Mouse (Mus musculus): ENCODE measurements around the gene Rnaset2a. TPM values are rescaled to one million over a fixed set of nuclear protein-coding genes. Genes with fewer than 3 reads are reported as not detected.
"Not testable (repeated sequence)": the region's sequence is repeated elsewhere in the genome, so short reads cannot be mapped to it uniquely, and the experiment has no call there.

Rnaset2a gene
- polyA plus RNA-seq, 1 experiment: 2.3 TPM

- Histone ChIP-seq H3K4me3 (replicated peaks; ENCODE audit: control insufficient read depth, low read depth, low read length) (no peak overlapping the region), H3K27ac (ENCODE audit: control insufficient read depth, insufficient read depth, low read depth, low read length, poor library complexity) (no peak overlapping the region), H3K4me1 (ENCODE audit: control insufficient read depth, insufficient read depth, low read length) (no peaks in the 10 kb centered on the region; the same call in 1 of the 2 replicates)
- TF ChIP-seq POLR2A (IDR thresholded peaks at IDR 0.05; ENCODE audit: borderline replicate concordance, control insufficient read depth, low read depth, low read length) (no peak), CTCF (IDR thresholded peaks at IDR 0.05; ENCODE audit: control insufficient read depth, insufficient read depth, low read length) (no peak)
- WGBS: 35% methylated on average over 7 of the region's 7 CpGs
Measured at GRCm38 (mm10) chr17:8170331-8170730, 22.4 kb upstream of the Rnaset2a start.

- not testable (repeated sequence) for H3K4me1 ChIP-seq (ENCODE audit: control insufficient read depth, insufficient read depth, low read length); H3K27ac ChIP-seq (ENCODE audit: control insufficient read depth, insufficient read depth, low read depth, low read length, poor library complexity); H3K4me3 ChIP-seq (replicated peaks; ENCODE audit: control insufficient read depth, low read depth, low read length)
- 78% methylated on average over 7 of the region's 8 CpGs for WGBS
Measured at GRCm38 (mm10) chr17:8167436-8167835, 19.5 kb upstream of the Rnaset2a start.

- WGBS: 35% methylated on average over 2 of the region's 3 CpGs
- H3K27ac ChIP-seq (ENCODE audit: control insufficient read depth, insufficient read depth, low read depth, low read length, poor library complexity); H3K4me3 ChIP-seq (replicated peaks; ENCODE audit: control insufficient read depth, low read depth, low read length); H3K4me1 ChIP-seq (ENCODE audit: control insufficient read depth, insufficient read depth, low read length): not testable (repeated sequence)
Measured at GRCm38 (mm10) chr17:8166454-8166853, 18.6 kb upstream of the Rnaset2a start.

- not testable (repeated sequence) for H3K4me1 ChIP-seq (ENCODE audit: control insufficient read depth, insufficient read depth, low read length); H3K4me3 ChIP-seq (replicated peaks; ENCODE audit: control insufficient read depth, low read depth, low read length); H3K27ac ChIP-seq (ENCODE audit: control insufficient read depth, insufficient read depth, low read depth, low read length, poor library complexity)
- WGBS: 0% methylated on average over 11 of the region's 11 CpGs
Measured at GRCm38 (mm10) chr17:8165977-8166376, 18.1 kb upstream of the Rnaset2a start.

GRCm38 (mm10) chr17:8165608-8165945, 17.7 kb upstream of the Rnaset2a start:
- WGBS: 1% methylated on average over 38 of the region's 42 CpGs
- Histone ChIP-seq H3K27ac (ENCODE audit: control insufficient read depth, insufficient read depth, low read depth, low read length, poor library complexity) (peak overlapping the region; percentile 89), H3K4me3 (replicated peaks; ENCODE audit: control insufficient read depth, low read depth, low read length) (peak overlapping the region; percentile 70)
- H3K4me1 ChIP-seq (ENCODE audit: control insufficient read depth, insufficient read depth, low read length): not testable (repeated sequence)

GRCm38 (mm10) chr17:8164701-8165607, 17.1 kb upstream of the Rnaset2a start, which contains the start of gene Fgfr1op:
TSS of gene Fgfr1op (plus strand) at chr17:8165501.
- under 1% methylated on average over 20 of the region's 55 CpGs for WGBS
- peak within 1 kb of the TSS; percentile 89 for H3K27ac ChIP-seq (ENCODE audit: control insufficient read depth, insufficient read depth, low read depth, low read length, poor library complexity)
- peak within 1 kb of the TSS; percentile 70 for H3K4me3 ChIP-seq (replicated peaks; ENCODE audit: control insufficient read depth, low read depth, low read length)
- H3K4me1 ChIP-seq (ENCODE audit: control insufficient read depth, insufficient read depth, low read length): not testable (repeated sequence)

- 53% methylated on average over 3 of the region's 3 CpGs for WGBS
- peak; percentile 43 for TF ChIP-seq CTCF (IDR thresholded peaks at IDR 0.05; ENCODE audit: control insufficient read depth, insufficient read depth, low read length)
- not testable (repeated sequence) for H3K4me1 ChIP-seq (ENCODE audit: control insufficient read depth, insufficient read depth, low read length); H3K4me3 ChIP-seq (replicated peaks; ENCODE audit: control insufficient read depth, low read depth, low read length); H3K27ac ChIP-seq (ENCODE audit: control insufficient read depth, insufficient read depth, low read depth, low read length, poor library complexity)
Measured at GRCm38 (mm10) chr17:8160969-8161368, 13.1 kb upstream of the Rnaset2a start.

- not testable (repeated sequence) for H3K4me1 ChIP-seq (ENCODE audit: control insufficient read depth, insufficient read depth, low read length); H3K4me3 ChIP-seq (replicated peaks; ENCODE audit: control insufficient read depth, low read depth, low read length); H3K27ac ChIP-seq (ENCODE audit: control insufficient read depth, insufficient read depth, low read depth, low read length, poor library complexity)
- no CpG with 5 or more reads among the region's 1 CpGs for WGBS
Measured at GRCm38 (mm10) chr17:8158627-8159026, 10.7 kb upstream of the Rnaset2a start.

GRCm38 (mm10) chr17:8155982-8156381, 8.1 kb upstream of the Rnaset2a start:
- 100% methylated on average over 1 of the region's 8 CpGs for WGBS
- H3K4me1 ChIP-seq (ENCODE audit: control insufficient read depth, insufficient read depth, low read length); H3K27ac ChIP-seq (ENCODE audit: control insufficient read depth, insufficient read depth, low read depth, low read length, poor library complexity); H3K4me3 ChIP-seq (replicated peaks; ENCODE audit: control insufficient read depth, low read depth, low read length): not testable (repeated sequence)

GRCm38 (mm10) chr17:8155010-8155409, 7.1 kb upstream of the Rnaset2a start:
- WGBS: 82% methylated on average over 7 of the region's 7 CpGs
- not testable (repeated sequence) for H3K27ac ChIP-seq (ENCODE audit: control insufficient read depth, insufficient read depth, low read depth, low read length, poor library complexity); H3K4me3 ChIP-seq (replicated peaks; ENCODE audit: control insufficient read depth, low read depth, low read length); H3K4me1 ChIP-seq (ENCODE audit: control insufficient read depth, insufficient read depth, low read length)

- H3K4me3 ChIP-seq (replicated peaks; ENCODE audit: control insufficient read depth, low read depth, low read length): peak overlapping the region; percentile 65
- H3K27ac ChIP-seq (ENCODE audit: control insufficient read depth, insufficient read depth, low read depth, low read length, poor library complexity); H3K4me1 ChIP-seq (ENCODE audit: control insufficient read depth, insufficient read depth, low read length): not testable (repeated sequence)
- 11% methylated on average over 5 of the region's 5 CpGs for WGBS
Measured at GRCm38 (mm10) chr17:8146931-8147330, 966 bp downstream of the Rnaset2a start.

GRCm38 (mm10) chr17:8143802-8144673, 3.9 kb downstream of the Rnaset2a start:
- H3K4me1 ChIP-seq (ENCODE audit: control insufficient read depth, insufficient read depth, low read length); H3K4me3 ChIP-seq (replicated peaks; ENCODE audit: control insufficient read depth, low read depth, low read length); H3K27ac ChIP-seq (ENCODE audit: control insufficient read depth, insufficient read depth, low read depth, low read length, poor library complexity): not testable (repeated sequence)
- 38% methylated on average over 13 of the region's 14 CpGs for WGBS

GRCm38 (mm10) chr17:8140210-8140609, 7.7 kb downstream of the Rnaset2a start:
- H3K4me1 ChIP-seq (ENCODE audit: control insufficient read depth, insufficient read depth, low read length); H3K4me3 ChIP-seq (replicated peaks; ENCODE audit: control insufficient read depth, low read depth, low read length); H3K27ac ChIP-seq (ENCODE audit: control insufficient read depth, insufficient read depth, low read depth, low read length, poor library complexity): not testable (repeated sequence)
- 37% methylated on average over 3 of the region's 3 CpGs for WGBS

All from bone marrow, adult 2 months (tissue).